Mouse (Mus musculus) kidney, adult 2 months (tissue): Measurements from ENCODE around the gene Sos2.

Source experiments
- CTCF ChIP-seq: fragments of 200-500 bp; conservative IDR thresholded peaks from 2 replicates; pipeline ENCODE4 v1.5.1; 2011; ENCODE audit warnings: low read depth, mild to moderate bottlenecking, control low read depth, low read length, moderate library complexity, mixed read lengths; ENCODE audit not compliant: insufficient read depth, insufficient read length
- POLR2A ChIP-seq: fragments of 200-500 bp; IDR thresholded peaks from one replicate; pipeline ENCODE4 v1.6.1; 2011; ENCODE audit warnings: low read depth, low read length, control low read depth

DNA sequence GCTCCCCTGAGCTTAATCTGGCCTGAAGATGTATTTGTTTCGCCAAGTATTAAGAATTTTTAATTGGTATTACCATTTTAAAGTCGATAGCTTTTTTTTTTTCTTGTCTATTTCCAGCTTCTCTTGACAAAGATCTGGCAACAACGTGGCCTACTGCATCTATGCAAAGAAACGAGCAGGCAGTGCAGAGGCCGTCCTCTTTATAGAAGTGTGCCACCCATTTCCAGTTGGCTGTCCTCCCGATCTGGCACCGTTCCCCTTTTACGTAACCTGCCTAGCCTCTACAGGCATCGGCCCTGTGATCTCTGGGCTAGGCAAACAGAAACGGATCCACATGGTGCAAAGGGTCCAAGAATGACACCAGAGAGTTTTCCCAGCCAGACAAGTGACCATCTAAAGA is 1.9 kb upstream of the Sos2 start:
- TF ChIP-seq POLR2A (no peak), CTCF (no peak)
